Mouse (Mus musculus): ENCODE measurements at regions not wholly inside any gene's neighbourhood (a gene's known extent, or its start where the extent isn't known, plus 50 kb on each side); places are given as distances from the start of the nearest gene placed in this dataset.

DNA sequence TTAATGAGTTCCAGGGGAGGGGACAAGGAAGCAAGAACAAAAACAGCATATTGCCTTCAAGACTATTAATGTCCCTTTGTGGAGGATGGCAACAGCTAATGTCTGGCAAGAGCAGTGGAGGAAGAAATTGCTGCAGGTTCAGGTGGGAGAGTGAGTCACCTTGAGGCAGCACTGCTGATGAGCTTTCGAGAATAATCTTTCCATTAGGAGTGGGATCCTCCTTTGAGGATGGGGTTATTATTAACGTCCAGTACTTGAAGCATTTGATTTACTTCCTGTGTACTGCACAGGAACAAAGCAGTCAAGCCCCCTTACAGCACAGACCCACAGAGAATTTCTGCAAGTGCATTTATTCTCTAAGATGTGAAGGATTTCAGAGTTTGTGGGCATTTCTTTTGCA, 671.2 kb upstream of the Stxbp6 start:
- H3K36me3 ChIP-seq (ENCODE audit: control insufficient read depth, insufficient read depth, low read length) = no peaks in the 10 kb centered on the region
- H3K27ac ChIP-seq (replicated peaks; ENCODE audit: low read depth, low read length) = no peak overlapping the region
- H3K4me3 ChIP-seq (ENCODE audit: low read depth, low read length) = no peak overlapping the region
- no peak for ATAC-seq (ENCODE audit: low read depth)
- no peak overlapping the region for H3K9ac ChIP-seq (ENCODE audit: low read depth, low read length)
- no peaks in the 10 kb centered on the region for H3K27me3 ChIP-seq (replicated peaks; ENCODE audit: control insufficient read depth, insufficient read depth, low read length)
- DNase-seq (ENCODE audit: low spot score) = no peak
- no peak overlapping the region for H3K4me2 ChIP-seq (ENCODE audit: low read depth, low read length)
- no peaks in the 10 kb centered on the region for H3K4me1 ChIP-seq (ENCODE audit: control insufficient read depth, insufficient read depth, low read length)
- H3K9me3 ChIP-seq (ENCODE audit: control insufficient read depth, low read length) = no peaks in the 10 kb centered on the region
- WGBS = 54% methylated on average over 2 of the region's 2 CpGs

- Histone ChIP-seq H3K4me2 (ENCODE audit: low read depth, low read length) (no peak overlapping the region), H3K27me3 (replicated peaks; ENCODE audit: control insufficient read depth, insufficient read depth, low read length) (no peaks in the 10 kb centered on the region), H3K9ac (ENCODE audit: low read depth, low read length) (no peak overlapping the region), H3K9me3 (ENCODE audit: control insufficient read depth, low read length) (no peaks in the 10 kb centered on the region), H3K36me3 (ENCODE audit: control insufficient read depth, insufficient read depth, low read length) (no peaks in the 10 kb centered on the region), H3K27ac (replicated peaks; ENCODE audit: low read depth, low read length) (no peak overlapping the region), H3K4me3 (ENCODE audit: low read depth, low read length) (no peak overlapping the region), H3K4me1 (ENCODE audit: control insufficient read depth, insufficient read depth, low read length) (no peaks in the 10 kb centered on the region)
- DNase-seq (ENCODE audit: low spot score) = no peak
- ATAC-seq (ENCODE audit: low read depth) = no peak
- 86% methylated on average over 2 of the region's 2 CpGs for whole genome bisulfite sequencing
Observed at GRCm38 (mm10) chr12:45744619-45745018, 670.1 kb upstream of the Stxbp6 start.

- Histone ChIP-seq H3K4me2 (ENCODE audit: low read depth, low read length) (no peak overlapping the region), H3K9me3 (ENCODE audit: control insufficient read depth, low read length) (no peaks in the 10 kb centered on the region), H3K27ac (replicated peaks; ENCODE audit: low read depth, low read length) (no peak overlapping the region), H3K4me3 (ENCODE audit: low read depth, low read length) (no peak overlapping the region), H3K36me3 (ENCODE audit: control insufficient read depth, insufficient read depth, low read length) (no peaks in the 10 kb centered on the region), H3K9ac (ENCODE audit: low read depth, low read length) (no peak overlapping the region), H3K4me1 (ENCODE audit: control insufficient read depth, insufficient read depth, low read length) (no peaks in the 10 kb centered on the region), H3K27me3 (replicated peaks; ENCODE audit: control insufficient read depth, insufficient read depth, low read length) (no peaks in the 10 kb centered on the region)
- 25% methylated on average over 4 of the region's 4 CpGs for WGBS
- DNase-seq (ENCODE audit: low spot score) (peak; percentile 67), ATAC-seq (ENCODE audit: low read depth) (no peak; the same call in 1 of the 2 replicates)
Observed at GRCm38 (mm10) chr12:45733661-45734060, 659.2 kb upstream of the Stxbp6 start.

- H3K4me3 ChIP-seq (ENCODE audit: low read depth, low read length) = no peak overlapping the region
- no peak overlapping the region for H3K27ac ChIP-seq (replicated peaks; ENCODE audit: low read depth, low read length)
- no peaks in the 10 kb centered on the region for H3K36me3 ChIP-seq (ENCODE audit: control insufficient read depth, insufficient read depth, low read length)
- H3K4me2 ChIP-seq (ENCODE audit: low read depth, low read length) = no peak overlapping the region
- ATAC-seq (ENCODE audit: low read depth) = no peak
- no peak overlapping the region for H3K9ac ChIP-seq (ENCODE audit: low read depth, low read length)
- peak; percentile 12 for DNase-seq (ENCODE audit: low spot score)
- no peaks in the 10 kb centered on the region for H3K4me1 ChIP-seq (ENCODE audit: control insufficient read depth, insufficient read depth, low read length)
- H3K27me3 ChIP-seq (replicated peaks; ENCODE audit: control insufficient read depth, insufficient read depth, low read length) = no peaks in the 10 kb centered on the region
- 67% methylated on average over 5 of the region's 5 CpGs for WGBS
- H3K9me3 ChIP-seq (ENCODE audit: control insufficient read depth, low read length) = no peaks in the 10 kb centered on the region
Observed at GRCm38 (mm10) chr12:45724565-45725370, 650.3 kb upstream of the Stxbp6 start.

DNA sequence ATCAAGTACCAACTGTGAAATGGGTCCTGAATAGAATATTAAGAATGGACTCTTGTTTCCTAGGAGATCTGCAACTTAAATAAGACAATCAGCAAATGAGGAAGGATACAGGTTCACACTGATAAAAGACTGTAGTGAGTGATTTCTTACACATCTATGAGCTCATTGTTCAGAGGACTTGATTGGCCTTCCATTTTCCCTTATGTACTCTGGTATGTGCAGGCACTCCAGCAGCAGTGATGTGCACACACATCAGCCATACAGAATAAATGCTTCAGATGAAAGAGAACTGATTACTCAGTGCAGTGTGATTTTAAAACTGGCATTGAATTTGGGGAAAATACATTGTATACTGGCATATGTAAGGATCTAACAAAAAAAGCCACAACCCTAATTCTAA, 636.8 kb upstream of the Stxbp6 start:
- no peak for DNase-seq (ENCODE audit: low spot score)
- no peak for ATAC-seq (ENCODE audit: low read depth)
- no peak overlapping the region for H3K4me3 ChIP-seq (ENCODE audit: low read depth, low read length)
- no peak overlapping the region for H3K4me2 ChIP-seq (ENCODE audit: low read depth, low read length)
- no peak overlapping the region for H3K9ac ChIP-seq (ENCODE audit: low read depth, low read length)
- no peaks in the 10 kb centered on the region for H3K4me1 ChIP-seq (ENCODE audit: control insufficient read depth, insufficient read depth, low read length)
- H3K27me3 ChIP-seq (replicated peaks; ENCODE audit: control insufficient read depth, insufficient read depth, low read length) = no peaks in the 10 kb centered on the region
- no peaks in the 10 kb centered on the region for H3K36me3 ChIP-seq (ENCODE audit: control insufficient read depth, insufficient read depth, low read length)
- H3K27ac ChIP-seq (replicated peaks; ENCODE audit: low read depth, low read length) = no peak overlapping the region
- no peaks in the 10 kb centered on the region for H3K9me3 ChIP-seq (ENCODE audit: control insufficient read depth, low read length)

- DNase-seq (ENCODE audit: low spot score) (no peak), ATAC-seq (ENCODE audit: low read depth) (no peak)
- WGBS = 74% methylated on average over 1 of the region's 1 CpGs
- no peak overlapping the region for H3K4me2 ChIP-seq (ENCODE audit: low read depth, low read length)
- no peak overlapping the region for H3K27ac ChIP-seq (replicated peaks; ENCODE audit: low read depth, low read length)
- no peaks in the 10 kb centered on the region for H3K9me3 ChIP-seq (ENCODE audit: control insufficient read depth, low read length)
- no peaks in the 10 kb centered on the region for H3K27me3 ChIP-seq (replicated peaks; ENCODE audit: control insufficient read depth, insufficient read depth, low read length)
- no peak overlapping the region for H3K9ac ChIP-seq (ENCODE audit: low read depth, low read length)
- H3K4me1 ChIP-seq (ENCODE audit: control insufficient read depth, insufficient read depth, low read length) = no peaks in the 10 kb centered on the region
- no peaks in the 10 kb centered on the region for H3K36me3 ChIP-seq (ENCODE audit: control insufficient read depth, insufficient read depth, low read length)
- H3K4me3 ChIP-seq (ENCODE audit: low read depth, low read length) = no peak overlapping the region
Observed at GRCm38 (mm10) chr12:45710766-45711165, 636.3 kb upstream of the Stxbp6 start.

- no peak overlapping the region for H3K4me3 ChIP-seq (ENCODE audit: low read depth, low read length)
- H3K36me3 ChIP-seq (ENCODE audit: control insufficient read depth, insufficient read depth, low read length) = no peaks in the 10 kb centered on the region
- 77% methylated on average over 1 of the region's 1 CpGs for WGBS
- ATAC-seq (ENCODE audit: low read depth) = no peak
- no peak overlapping the region for H3K9ac ChIP-seq (ENCODE audit: low read depth, low read length)
- no peak for DNase-seq (ENCODE audit: low spot score)
- H3K4me1 ChIP-seq (ENCODE audit: control insufficient read depth, insufficient read depth, low read length) = no peaks in the 10 kb centered on the region
- no peak overlapping the region for H3K27ac ChIP-seq (replicated peaks; ENCODE audit: low read depth, low read length)
- H3K27me3 ChIP-seq (replicated peaks; ENCODE audit: control insufficient read depth, insufficient read depth, low read length) = no peaks in the 10 kb centered on the region
- H3K4me2 ChIP-seq (ENCODE audit: low read depth, low read length) = no peak overlapping the region
- no peaks in the 10 kb centered on the region for H3K9me3 ChIP-seq (ENCODE audit: control insufficient read depth, low read length)
Observed at GRCm38 (mm10) chr12:45689291-45689690, 614.8 kb upstream of the Stxbp6 start.

DNA sequence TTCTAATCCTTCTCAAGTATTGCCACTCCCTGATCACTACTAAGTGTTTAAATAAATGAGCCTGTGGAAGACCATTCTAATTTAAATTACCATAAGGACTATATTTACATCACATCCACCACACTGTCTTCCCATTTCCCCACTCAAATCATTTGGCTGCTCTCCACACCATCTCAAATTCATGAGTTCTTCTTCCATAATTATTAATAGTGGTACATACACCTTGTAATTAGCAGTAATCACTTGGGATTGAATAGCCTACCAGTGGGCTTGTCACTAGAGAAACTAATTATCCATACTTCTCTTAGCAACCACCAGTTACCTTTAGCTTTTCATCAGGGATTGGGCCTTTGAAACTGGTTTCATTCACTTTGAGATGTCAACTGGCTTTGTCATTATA, 612.3 kb upstream of the Stxbp6 start:
- Histone ChIP-seq H3K4me1 (ENCODE audit: control insufficient read depth, insufficient read depth, low read length) (no peaks in the 10 kb centered on the region), H3K36me3 (ENCODE audit: control insufficient read depth, insufficient read depth, low read length) (no peaks in the 10 kb centered on the region), H3K4me3 (ENCODE audit: low read depth, low read length) (no peak overlapping the region), H3K27ac (replicated peaks; ENCODE audit: low read depth, low read length) (no peak overlapping the region), H3K9ac (ENCODE audit: low read depth, low read length) (no peak overlapping the region), H3K9me3 (ENCODE audit: control insufficient read depth, low read length) (no peaks in the 10 kb centered on the region), H3K27me3 (replicated peaks; ENCODE audit: control insufficient read depth, insufficient read depth, low read length) (no peaks in the 10 kb centered on the region), H3K4me2 (ENCODE audit: low read depth, low read length) (no peak overlapping the region)
- ATAC-seq (ENCODE audit: low read depth) (no peak), DNase-seq (ENCODE audit: low spot score) (no peak)

DNA sequence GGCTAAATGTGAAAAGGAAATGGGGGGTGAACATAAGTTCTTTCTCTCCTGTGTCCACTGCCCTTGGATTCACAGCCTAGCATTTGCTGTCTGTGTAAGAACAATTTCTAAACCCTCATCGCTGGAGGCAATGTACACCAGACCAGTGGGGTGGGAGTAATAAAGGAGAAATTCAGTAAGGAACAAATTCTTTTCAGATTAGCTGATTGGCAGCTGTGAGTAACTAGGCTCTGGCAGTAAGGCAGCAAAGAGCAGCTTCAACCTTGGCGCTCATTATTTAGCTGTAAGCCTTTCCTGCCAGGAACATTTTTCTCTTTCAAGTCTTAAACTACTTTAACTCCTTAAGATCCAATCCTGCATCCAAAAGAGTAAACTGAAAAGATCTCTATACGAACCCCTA, 597.9 kb upstream of the Stxbp6 start:
- Histone ChIP-seq H3K4me1 (ENCODE audit: control insufficient read depth, insufficient read depth, low read length) (peaks cover 11% of the 10 kb centered on the region; the same call in 1 of the 2 replicates), H3K4me3 (ENCODE audit: low read depth, low read length) (no peak overlapping the region), H3K9ac (ENCODE audit: low read depth, low read length) (no peak overlapping the region), H3K4me2 (ENCODE audit: low read depth, low read length) (no peak overlapping the region), H3K36me3 (ENCODE audit: control insufficient read depth, insufficient read depth, low read length) (no peaks in the 10 kb centered on the region), H3K9me3 (ENCODE audit: control insufficient read depth, low read length) (no peaks in the 10 kb centered on the region), H3K27me3 (replicated peaks; ENCODE audit: control insufficient read depth, insufficient read depth, low read length) (no peaks in the 10 kb centered on the region), H3K27ac (replicated peaks; ENCODE audit: low read depth, low read length) (no peak overlapping the region)
- ATAC-seq (ENCODE audit: low read depth) (no peak), DNase-seq (ENCODE audit: low spot score) (peak; percentile 35)
- 29% methylated on average over 3 of the region's 3 CpGs for WGBS

Measured in embryonic facial prominence, embryonic 14.5 days (tissue).